Mouse (Mus musculus): ENCODE data around the gene Kalrn.

Gene Kalrn

DNA sequence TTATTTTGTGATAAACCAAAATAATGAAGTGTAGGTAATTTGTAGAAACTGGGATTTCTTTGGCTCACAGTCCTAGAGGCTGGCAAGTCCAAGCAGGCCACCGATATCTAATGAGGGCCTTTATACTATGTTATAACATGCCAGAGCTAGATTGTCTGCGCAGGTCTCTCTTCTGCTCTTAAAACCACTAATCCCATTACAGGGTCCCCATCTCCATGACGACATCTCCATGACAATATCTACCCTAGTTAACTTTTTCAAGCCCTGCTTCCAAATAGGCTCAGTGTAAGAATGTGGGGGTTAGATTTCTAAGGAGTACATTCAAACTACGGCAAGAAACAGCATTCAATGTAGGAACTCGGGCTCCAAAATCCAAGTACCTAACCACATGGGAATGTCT lies 143.2 kb downstream of the Kalrn start:
- DNase-seq (ENCODE audit: low read depth, low spot score) = no peak

DNA sequence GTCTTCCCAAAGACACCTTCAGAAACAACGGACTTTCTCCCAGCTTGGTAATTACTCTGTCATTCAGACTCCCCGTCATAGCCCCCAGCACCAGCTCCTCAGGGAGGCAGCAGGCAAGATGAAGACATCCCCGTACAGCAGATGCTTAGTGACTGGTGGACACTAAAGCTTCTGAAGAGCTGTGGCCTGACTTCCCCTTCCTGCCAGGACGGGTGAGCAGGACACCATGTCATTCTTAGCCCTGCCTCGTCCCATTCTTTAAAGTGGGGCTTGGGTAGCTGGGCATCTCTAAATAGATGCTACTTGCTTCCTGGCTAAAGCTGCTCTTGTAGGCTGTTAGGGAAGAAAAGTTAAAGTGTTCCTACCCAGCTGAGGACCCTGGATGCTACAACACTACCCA lies 145.7 kb downstream of the Kalrn start:
- no peak for DNase-seq (ENCODE audit: low read depth, low spot score)

DNA sequence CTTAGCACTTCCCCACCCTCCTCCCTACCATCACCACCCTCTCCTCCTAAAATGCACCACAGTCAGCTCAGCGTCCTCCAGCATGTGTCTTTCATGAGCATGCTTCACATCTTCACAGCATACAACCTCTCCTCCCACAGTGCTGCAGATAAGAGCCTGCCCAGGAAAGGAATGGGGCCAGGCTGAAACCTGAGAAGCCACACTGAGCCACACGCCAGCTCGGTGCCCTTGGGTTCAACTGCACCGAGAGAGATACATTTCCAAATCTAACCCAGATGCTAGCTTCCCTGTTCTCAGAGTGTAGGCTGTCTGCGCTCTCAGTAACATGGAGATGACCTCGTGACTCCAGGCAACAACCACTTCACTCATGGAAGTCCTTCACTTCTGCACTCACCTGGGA lies 151.9 kb downstream of the Kalrn start:
- DNase-seq (ENCODE audit: low read depth, low spot score) = no peak

DNA sequence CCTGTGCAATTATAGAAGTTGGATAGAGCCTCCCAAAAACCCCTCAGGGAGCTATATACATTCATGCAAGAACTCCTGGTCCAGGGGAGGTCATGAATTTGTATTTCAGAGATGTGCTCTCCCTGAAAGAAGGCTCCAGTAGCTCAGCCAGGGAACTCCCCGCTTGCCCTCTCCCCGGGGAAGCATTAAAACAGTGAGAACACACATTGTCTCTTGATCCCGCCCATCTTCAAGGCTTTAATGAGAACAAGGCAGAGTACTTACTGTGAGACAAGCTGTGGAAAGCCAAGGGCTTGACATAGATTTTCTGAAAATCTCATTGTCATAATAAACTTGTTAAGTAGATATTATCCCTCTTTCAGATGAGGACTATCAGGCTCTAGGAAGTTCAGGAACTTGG lies 155.4 kb downstream of the Kalrn start:
- DNase-seq (ENCODE audit: low read depth, low spot score) = no peak

DNA sequence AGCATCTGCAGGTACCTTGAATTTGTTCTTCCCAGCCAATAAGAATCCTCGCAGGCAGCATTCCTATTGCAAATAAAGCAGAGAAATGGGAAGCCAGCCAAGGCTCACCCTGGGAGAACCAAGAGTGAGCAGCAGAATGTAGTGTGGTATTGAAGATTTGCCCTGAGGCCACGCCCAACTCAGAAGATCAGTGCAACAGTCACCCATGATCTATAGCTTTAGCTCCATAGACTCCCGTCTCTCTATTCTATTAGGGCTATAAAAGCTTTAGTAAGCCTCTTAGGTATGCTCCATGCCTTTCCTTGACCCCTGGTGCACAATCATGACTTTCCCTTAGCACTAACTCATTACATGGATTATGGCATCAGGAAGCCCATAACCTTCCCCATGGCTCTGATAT lies 155.9 kb downstream of the Kalrn start:
- DNase-seq (ENCODE audit: low read depth, low spot score) = no peak

DNA sequence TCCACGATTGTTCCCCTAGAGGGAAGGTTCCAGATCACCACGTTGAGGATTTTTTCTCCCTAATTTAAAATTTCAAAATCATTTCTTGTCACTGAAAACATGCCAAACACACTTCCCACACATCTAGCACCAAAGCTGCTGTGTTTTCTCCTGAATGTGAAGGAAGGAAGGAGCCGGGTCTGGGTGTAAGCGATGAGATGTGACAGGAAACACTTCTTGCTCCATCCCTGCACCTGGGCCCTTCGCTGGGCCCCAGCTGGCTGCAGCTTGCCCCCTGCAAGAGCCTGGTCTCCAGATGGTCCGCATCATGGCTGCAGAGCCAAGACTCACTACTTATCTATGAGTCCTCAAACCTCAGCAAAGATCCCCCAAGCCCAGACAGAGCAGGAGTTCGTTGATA lies 158.8 kb downstream of the Kalrn start:
- DNase-seq (ENCODE audit: low read depth, low spot score) = no peak

DNA sequence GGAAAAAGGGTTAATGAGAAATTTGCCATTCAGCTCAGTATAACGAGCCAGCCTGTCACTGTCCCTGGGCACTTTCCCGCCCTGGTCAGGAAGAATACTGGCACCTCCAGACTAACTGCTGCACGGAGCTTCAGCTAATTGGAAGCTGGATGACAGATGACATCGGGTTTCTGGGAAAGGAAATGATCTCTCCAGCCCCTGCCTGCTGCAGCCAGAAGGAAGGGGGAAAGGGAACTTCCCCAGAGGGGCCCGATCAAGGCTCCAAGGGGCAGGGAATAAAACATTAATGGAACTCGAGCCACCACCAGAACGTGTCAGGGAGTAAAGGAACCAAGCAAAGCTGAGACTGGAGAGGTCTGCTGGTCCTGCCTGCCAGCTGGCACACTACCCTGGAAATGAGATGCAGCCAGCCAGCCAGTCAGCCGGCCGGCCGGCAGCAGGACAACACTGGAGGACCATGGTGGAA lies 159.4 kb downstream of the Kalrn start:
- DNase-seq (ENCODE audit: low read depth, low spot score) = no peak

DNA sequence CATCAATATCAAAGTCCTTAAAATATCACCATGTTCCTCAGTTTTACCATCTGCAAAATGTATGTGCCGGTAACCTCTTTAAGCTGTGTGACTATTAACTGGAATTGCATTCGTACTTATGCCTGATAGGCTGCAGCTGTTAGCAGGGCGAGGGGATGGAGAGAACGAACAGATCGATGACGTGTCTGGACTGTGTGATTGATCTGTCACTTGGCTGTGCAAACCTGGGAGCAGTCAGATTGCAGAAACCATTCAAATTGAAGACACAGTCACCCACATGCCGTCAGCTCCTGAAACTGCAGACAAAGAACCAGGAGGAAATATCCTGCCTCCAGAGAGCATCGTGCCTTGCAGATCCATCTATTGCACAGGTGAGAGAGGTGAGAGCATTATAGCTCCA lies 166.3 kb downstream of the Kalrn start:
- DNase-seq (ENCODE audit: low read depth, low spot score) = no peak

DNA sequence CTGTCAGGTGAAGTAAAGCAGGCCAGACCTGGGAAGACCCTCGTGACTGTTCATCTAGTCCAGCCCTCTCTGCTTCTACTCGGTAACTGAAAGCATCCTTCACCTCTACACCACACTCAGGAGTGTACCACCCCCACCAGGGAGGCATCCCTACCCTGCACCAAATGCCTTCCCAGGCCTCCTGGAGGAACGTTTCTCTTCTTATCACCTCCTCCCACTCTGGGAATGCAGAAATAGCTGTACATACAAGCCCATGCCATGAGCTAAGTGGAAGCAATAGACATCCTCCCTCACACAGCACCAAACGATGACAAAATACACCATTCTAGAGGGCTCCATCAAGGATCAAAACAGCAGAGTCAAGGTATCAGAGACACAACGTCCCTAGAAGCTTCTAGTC lies 168.2 kb downstream of the Kalrn start:
- DNase-seq (ENCODE audit: low read depth, low spot score) = no peak

GRCm38 (mm10) chr16:34401216-34401615 lies 172.1 kb downstream of the Kalrn start:
- DNase-seq (ENCODE audit: low read depth, low spot score) = no peak

- DNase-seq (ENCODE audit: low read depth, low spot score) = no peak
These were observed 173.1 kb downstream of the Kalrn start for GRCm38 (mm10) chr16:34400102-34400728.

- no peak for DNase-seq (ENCODE audit: low read depth, low spot score)
These were observed 178.0 kb downstream of the Kalrn start for GRCm38 (mm10) chr16:34395221-34395811.

- DNase-seq (ENCODE audit: low read depth, low spot score) = no peak
These were observed 183.6 kb downstream of the Kalrn start for GRCm38 (mm10) chr16:34389520-34390271.

DNA sequence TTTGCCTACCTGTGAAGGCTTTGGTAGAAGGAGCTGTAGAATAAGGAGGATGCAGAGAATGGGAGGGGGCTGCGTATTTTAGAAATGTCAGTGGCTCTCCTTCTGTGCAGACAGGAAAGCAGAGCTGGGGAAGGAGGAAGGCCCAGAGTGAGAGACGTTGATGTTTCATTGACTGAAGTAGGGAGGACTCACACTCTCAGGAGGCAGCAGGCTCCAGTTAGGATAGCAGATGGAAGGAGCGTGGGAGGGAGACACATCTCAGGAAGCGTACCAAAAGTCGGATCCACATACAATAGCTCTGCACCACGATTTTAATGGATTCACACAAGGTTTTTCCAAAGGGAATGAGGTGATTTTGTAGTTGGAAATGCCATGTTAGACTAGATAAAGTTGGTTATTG lies 184.5 kb downstream of the Kalrn start:
- no peak for DNase-seq (ENCODE audit: low read depth, low spot score)

- DNase-seq (ENCODE audit: low read depth, low spot score) = no peak
These were observed 188.3 kb downstream of the Kalrn start for GRCm38 (mm10) chr16:34385065-34385464.

GRCm38 (mm10) chr16:34382992-34383391 lies 190.3 kb downstream of the Kalrn start:
- no peak for DNase-seq (ENCODE audit: low read depth, low spot score)

DNA sequence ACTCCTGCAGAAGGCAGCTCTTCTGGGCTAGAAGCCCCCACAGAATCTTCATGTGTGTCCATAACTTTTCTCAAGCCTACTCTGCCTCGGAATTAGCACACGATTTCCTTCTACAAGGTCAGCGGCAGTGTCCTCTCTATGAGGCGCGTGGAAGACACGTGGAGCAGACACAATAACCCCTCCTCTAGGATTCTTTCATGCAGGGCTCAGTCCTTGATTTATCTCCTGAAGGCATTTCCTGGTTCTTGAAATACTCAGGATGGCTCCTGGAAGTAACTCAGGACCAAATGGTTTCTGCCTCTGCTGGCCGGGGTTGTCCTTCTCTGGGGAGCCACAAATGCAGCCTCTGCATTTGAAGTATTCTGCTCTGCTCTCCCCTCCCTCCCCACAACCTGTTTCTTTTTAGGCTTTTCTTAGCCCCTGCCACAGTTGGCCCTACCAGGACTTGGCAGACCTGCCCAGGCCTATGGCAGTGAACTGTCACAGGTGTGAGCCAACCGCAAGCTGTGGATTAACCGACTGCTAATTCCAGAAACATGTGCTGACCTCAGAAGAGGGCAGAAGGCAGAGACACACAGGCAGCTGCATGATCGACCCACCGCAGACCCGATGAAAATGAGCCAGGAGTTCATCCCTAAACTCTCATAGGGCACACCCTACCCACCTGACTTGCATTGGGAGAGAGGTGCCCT lies 197.0 kb downstream of the Kalrn start:
- DNase-seq (ENCODE audit: low read depth, low spot score) = no peak

GRCm38 (mm10) chr16:34373519-34373918 lies 199.8 kb downstream of the Kalrn start:
- no peak for DNase-seq (ENCODE audit: low read depth, low spot score)

- no peak for DNase-seq (ENCODE audit: low read depth, low spot score)
These were observed 201.1 kb downstream of the Kalrn start for GRCm38 (mm10) chr16:34372103-34372741.

GRCm38 (mm10) chr16:34359206-34359605 lies 214.1 kb downstream of the Kalrn start:
- no peak for DNase-seq (ENCODE audit: low read depth, low spot score)

GRCm38 (mm10) chr16:34355547-34355946 lies 217.8 kb downstream of the Kalrn start:
- no peak for DNase-seq (ENCODE audit: low read depth, low spot score)

GRCm38 (mm10) chr16:34354042-34354441 lies 219.3 kb downstream of the Kalrn start:
- no peak for DNase-seq (ENCODE audit: low read depth, low spot score)

Data from CD4-positive, CD25-positive, alpha-beta regulatory T cell, adult 2 months (primary cell).